Mouse (Mus musculus): Measurements from ENCODE around the gene AL731706.1. TPM values are rescaled to one million over a fixed set of nuclear protein-coding genes. Genes with fewer than 3 reads are reported as not detected.

AL731706.1 gene
- total and polyA plus RNA-seq, 3 experiments, result 13.3 to 40.7 (median 14.8) TPM

DNA sequence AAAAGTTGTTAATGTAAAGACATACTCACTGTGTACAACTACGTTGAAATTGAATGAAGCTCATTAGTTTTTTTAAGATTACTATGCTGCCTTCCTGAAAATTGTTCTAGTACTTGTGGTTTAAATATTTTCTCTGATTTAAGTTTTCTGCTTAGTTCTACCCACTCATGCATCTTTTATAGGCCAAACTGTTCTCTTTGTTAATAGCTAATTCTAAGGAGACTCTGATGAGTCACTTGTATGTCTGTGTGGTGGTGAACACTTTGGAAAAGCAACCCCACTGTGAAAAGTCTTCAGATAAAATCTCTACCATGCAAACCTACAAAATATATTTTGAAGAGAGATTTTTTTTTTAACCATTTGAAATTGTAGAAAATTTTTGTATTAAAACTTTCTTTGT, 47.1 kb upstream of the AL731706.1 start:
- Histone ChIP-seq H3K4me3 (replicated peaks in 1 of 3; ENCODE audit: low read depth in 2 of 3, low read length in 2 of 3, poor library complexity in 1 of 3) (no peak overlapping the region), H3K4me2 (ENCODE audit: insufficient read depth, low read depth, poor library complexity, severe bottlenecking) (no peak overlapping the region), H3K9me3 (replicated peaks; ENCODE audit: low read length) (no peaks in the 10 kb centered on the region), H3K27me3 (replicated peaks) (no peaks in the 10 kb centered on the region), H3K27ac (ENCODE audit: insufficient read depth, low read depth) (no peak overlapping the region), H3K79me2 (replicated peaks; ENCODE audit: control insufficient read depth, extremely low read depth, insufficient read depth, poor library complexity, severe bottlenecking) (no peaks in the 10 kb centered on the region), H3K9ac (ENCODE audit: insufficient read depth, low read depth) (no peak overlapping the region), H3K4me1 (ENCODE audit: control insufficient read depth in 1 of 2, insufficient read depth in 2 of 2) (peaks cover 0 to 9% of the 10 kb centered on the region in 2 experiments; a peak in 2 of 4 replicates), H3K36me3 (replicated peaks in 1 of 2; ENCODE audit: control insufficient read depth in 1 of 2, insufficient read depth in 1 of 2, low read length in 1 of 2) (peaks cover 0 to 2% of the 10 kb centered on the region in 2 experiments)
- in situ Hi-C loops (cut with MboI; ENCODE audit: low pct_ligation_motif_present, low pct_unique_long_range_greater_than_20kb, low sequenced_read_pairs) (no loop called here), dilution Hi-C loops (cut with MboI; ENCODE audit: extremely low pct_ligation_motif_present, extremely low pct_unique_long_range_greater_than_20kb, low sequenced_read_pairs) (no loop called here)
- no peak for DNase-seq (ENCODE audit: extremely low read depth)
- TF ChIP-seq ELF1 (IDR thresholded peaks at IDR 0.05; ENCODE audit: low read depth, low read length) (no peak), MAFK (IDR thresholded peaks at IDR 0.05; ENCODE audit: insufficient replicate concordance, low read length) (no peak), SMC3 (IDR thresholded peaks at IDR 0.05; ENCODE audit: low read depth, low read length) (no peak), MYC (IDR thresholded peaks at IDR 0.05; ENCODE audit: low read depth, low read length) (no peak), UBTF (IDR thresholded peaks at IDR 0.05; ENCODE audit: low read depth, low read length) (no peak), RCOR1 (conservative IDR thresholded peaks at IDR 0.05; ENCODE audit: low read depth, low read length) (no peak), SIN3A (IDR thresholded peaks at IDR 0.05; ENCODE audit: low read length) (no peak), PAX5 (IDR thresholded peaks at IDR 0.05; ENCODE audit: low read length) (no peak), TCF12 (IDR thresholded peaks at IDR 0.05; ENCODE audit: low read depth, low read length) (no peak), USF2 (conservative IDR thresholded peaks at IDR 0.05; ENCODE audit: low read depth, low read length) (no peak)

DNA sequence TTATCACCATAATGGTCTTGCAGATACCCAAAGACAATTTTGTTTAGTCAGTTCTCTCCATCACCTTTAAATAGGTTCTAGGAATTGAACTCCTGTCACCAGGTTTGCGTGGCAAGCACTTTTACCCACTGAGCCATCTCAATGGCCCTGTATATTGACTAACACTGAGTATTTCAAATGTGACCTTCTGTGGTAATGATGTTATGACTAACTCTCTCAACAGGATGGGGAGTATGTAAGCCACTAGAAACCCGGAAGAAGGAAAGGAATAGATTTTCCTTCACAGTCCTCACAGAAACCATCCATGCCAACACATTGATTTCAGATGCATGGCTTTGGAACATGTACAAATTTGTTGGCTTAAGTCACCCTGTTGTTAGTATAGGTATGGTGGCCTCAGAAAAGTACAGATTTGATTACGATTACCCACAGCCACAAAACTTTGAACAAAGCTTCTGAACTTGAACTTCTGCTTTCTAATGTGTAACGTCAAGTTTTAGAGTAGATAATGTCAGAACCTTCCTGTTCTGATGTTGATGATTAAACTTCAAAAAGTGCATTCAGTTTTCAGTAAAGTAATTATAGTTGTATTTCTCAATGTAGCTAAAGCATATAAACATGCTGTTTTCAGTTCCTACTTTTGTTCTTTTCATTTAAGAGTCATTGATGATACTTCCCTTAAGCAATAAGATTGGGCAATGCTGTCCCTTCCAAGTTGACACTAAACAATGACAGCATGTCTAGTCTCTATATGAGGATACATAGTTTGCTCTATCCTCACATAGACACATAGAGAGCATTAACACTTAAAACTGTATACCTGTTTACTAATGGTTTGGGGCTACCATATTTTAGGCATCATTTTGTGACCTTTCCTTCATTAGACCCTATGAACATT, 45.5 kb upstream of the AL731706.1 start:
- Histone ChIP-seq H3K9me3 (replicated peaks; ENCODE audit: low read length) (no peaks in the 10 kb centered on the region), H3K27me3 (replicated peaks) (no peaks in the 10 kb centered on the region), H3K4me1 (ENCODE audit: control insufficient read depth in 1 of 2, insufficient read depth in 2 of 2) (peaks cover 0 to 9% of the 10 kb centered on the region in 2 experiments; a peak in 2 of 4 replicates), H3K36me3 (replicated peaks in 1 of 2; ENCODE audit: control insufficient read depth in 1 of 2, insufficient read depth in 1 of 2, low read length in 1 of 2) (peaks cover 0 to 4% of the 10 kb centered on the region in 2 experiments), H3K4me2 (ENCODE audit: insufficient read depth, low read depth, poor library complexity, severe bottlenecking) (no peak overlapping the region), H3K4me3 (replicated peaks in 1 of 3; ENCODE audit: low read depth in 2 of 3, low read length in 2 of 3, poor library complexity in 1 of 3) (no peak overlapping the region), H3K79me2 (replicated peaks; ENCODE audit: control insufficient read depth, extremely low read depth, insufficient read depth, poor library complexity, severe bottlenecking) (no peaks in the 10 kb centered on the region), H3K9ac (ENCODE audit: insufficient read depth, low read depth) (no peak overlapping the region), H3K27ac (ENCODE audit: insufficient read depth, low read depth) (no peak overlapping the region)
- DNase-seq (ENCODE audit: extremely low read depth), result no peak
- dilution Hi-C loops (cut with MboI; ENCODE audit: extremely low pct_ligation_motif_present, extremely low pct_unique_long_range_greater_than_20kb, low sequenced_read_pairs) (no loop called here), in situ Hi-C loops (cut with MboI; ENCODE audit: low pct_ligation_motif_present, low pct_unique_long_range_greater_than_20kb, low sequenced_read_pairs) (no loop called here)
- TF ChIP-seq POLR2A (IDR thresholded peaks at IDR 0.05; ENCODE audit: low read depth, low read length) (no peak), NRF1 (IDR thresholded peaks at IDR 0.05; ENCODE audit: low read depth, low read length) (no peak), JUN (IDR thresholded peaks at IDR 0.05; ENCODE audit: insufficient read depth, low read depth, low read length) (no peak), ZKSCAN1 (IDR thresholded peaks at IDR 0.05; ENCODE audit: borderline replicate concordance, low read depth, low read length) (no peak)
